Mouse (Mus musculus) forebrain, embryonic 11.5 days (tissue): ENCODE results near the gene Zc3hc1. TPM values are rescaled to one million over a fixed set of nuclear protein-coding genes. Genes with fewer than 3 reads are reported as not detected.
"Not testable (repeated sequence)": the region's sequence is repeated elsewhere in the genome, so short reads cannot be mapped to it uniquely, and the experiment has no call there.

Experiments
- ATAC-seq: fragments of 200-750 bp; cut with Nextera tagmentation; replicated peaks from 2 replicates; pipeline ENCODE4 v1.8.0; 2017; ENCODE audit warnings: moderate TSS enrichment; ENCODE audit not compliant: low FRiP score
- DNase-seq: peaks from one replicate; pipeline ENCODE4 v3.0.0-alpha.2; 2017; ENCODE audit warnings: low spot score
- H3K27ac ChIP-seq: fragments of 300-500 bp; sonication (generic); 2 replicates; pipeline ENCODE4 v1.5.1; 2014; ENCODE audit warnings: low read depth, low read length
- H3K27me3 ChIP-seq: fragments of 300-500 bp; sonication (generic); 2 replicates; pipeline ENCODE4 v1.6.1; 2014; ENCODE audit warnings: mild to moderate bottlenecking, low read length, mixed read lengths; ENCODE audit not compliant: control insufficient read depth, insufficient read depth
- H3K36me3 ChIP-seq: fragments of 300-500 bp; sonication (generic); 2 replicates; pipeline ENCODE4 v1.6.1; 2014; ENCODE audit warnings: mild to moderate bottlenecking, low read length, moderate library complexity, mixed read lengths; ENCODE audit not compliant: control insufficient read depth, insufficient read depth
- H3K4me1 ChIP-seq: fragments of 300-500 bp; sonication (generic); replicated peaks from 2 replicates; pipeline ENCODE4 v1.6.1; 2014; ENCODE audit warnings: low read length, mixed read lengths; ENCODE audit not compliant: control insufficient read depth, insufficient read depth
- H3K4me2 ChIP-seq: fragments of 300-500 bp; sonication (generic); 2 replicates; pipeline ENCODE4 v1.6.1; 2014; ENCODE audit warnings: low read depth, mild to moderate bottlenecking, low read length, moderate library complexity, mixed read lengths; ENCODE audit not compliant: severe bottlenecking
- H3K4me3 ChIP-seq: fragments of 300-500 bp; sonication (generic); 2 replicates; pipeline ENCODE4 v1.5.1; 2014; ENCODE audit warnings: low read depth, low read length
- H3K9ac ChIP-seq: fragments of 300-500 bp; sonication (generic); 2 replicates; pipeline ENCODE4 v1.6.1; 2014; ENCODE audit warnings: low read length
- H3K9me3 ChIP-seq: fragments of 300-500 bp; sonication (generic); 2 replicates; pipeline ENCODE4 v1.6.1; 2016; ENCODE audit warnings: low read length, mixed read lengths; ENCODE audit not compliant: control insufficient read depth
- WGBS: fragments of 180-500 bp; shearing (Covaris S2); extraction: QIAGEN DNeasy Blood & Tissue Kit; methylation state at CpG from one replicate; pipeline ENCODE4 v1.1.7; 2014; 5-methylcytosine and 5-hydroxymethylcytosine counted together
- polyA plus RNA-seq: library from polyadenylated mRNA; unstranded; fragments of >200 nt; fragmentation: Nextera tagmentation; extraction: Ambion mirVana; gene quantifications from 2 replicates; pipeline ENCODE4 v1.2.1, GENCODE M21; 2014

Zc3hc1 gene
- polyA plus RNA-seq, 1 experiment from 2014 or later = 74.0 TPM

DNA sequence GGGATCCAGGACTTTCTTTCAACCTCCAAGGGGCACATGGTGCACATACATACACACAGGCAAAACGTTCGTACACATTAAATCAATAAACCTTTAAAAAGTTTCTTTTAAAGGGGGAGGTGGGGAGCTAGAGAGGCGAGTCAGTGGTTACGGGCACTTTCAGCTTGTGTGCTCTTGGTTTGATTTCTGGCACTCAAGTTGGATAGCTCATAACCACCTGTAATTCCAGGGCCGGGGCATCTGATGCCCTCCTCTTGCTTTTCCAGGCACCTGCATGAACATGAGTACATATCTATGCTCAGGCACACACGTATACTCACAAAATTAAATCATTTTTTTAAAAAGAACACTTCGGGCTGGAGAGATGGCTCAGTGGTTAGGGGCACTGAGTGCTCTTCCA, 1.2 kb upstream of the Zc3hc1 start:
- H3K9me3 ChIP-seq = no peaks in the 10 kb centered on the region
- no peaks in the 10 kb centered on the region for H3K36me3 ChIP-seq
- ATAC-seq = no peak
- DNase-seq = no peak
- WGBS = 91% methylated on average over 7 of the region's 7 CpGs
- H3K27me3 ChIP-seq = no peaks in the 10 kb centered on the region
- no peak overlapping the region for H3K4me2 ChIP-seq
- H3K4me3 ChIP-seq = no peak overlapping the region
- H3K27ac ChIP-seq = no peak overlapping the region
- H3K4me1 ChIP-seq = no peaks in the 10 kb centered on the region
- H3K9ac ChIP-seq = no peak overlapping the region

DNA sequence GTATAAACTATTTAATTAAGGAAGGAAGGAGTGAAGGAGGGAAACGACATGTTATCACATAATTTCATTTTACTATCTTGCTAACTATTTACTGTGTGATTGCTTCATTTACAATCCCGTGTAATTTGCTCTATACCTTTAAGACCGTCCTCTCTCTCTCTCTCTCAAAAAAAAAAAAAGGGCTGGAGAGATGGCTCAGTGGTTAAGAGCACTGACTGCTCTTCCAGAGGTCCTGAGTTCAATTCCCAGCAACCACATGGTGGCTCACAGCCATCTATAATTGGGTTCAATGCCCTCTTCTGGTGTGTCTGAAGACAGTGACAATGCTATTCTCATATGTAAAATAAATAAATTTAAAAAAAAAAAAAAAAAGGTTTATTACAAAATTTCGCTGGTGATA, 557 bp downstream of the Zc3hc1 start:
- Histone ChIP-seq H3K4me3 (peak overlapping the region; percentile 76), H3K4me2 (peak overlapping the region; percentile 43), H3K9ac (peak overlapping the region; percentile 79)
- not testable (repeated sequence) for H3K36me3 ChIP-seq, DNase-seq, ATAC-seq, H3K27me3 ChIP-seq, H3K27ac ChIP-seq, H3K4me1 ChIP-seq, H3K9me3 ChIP-seq
- 30% methylated on average over 4 of the region's 4 CpGs for WGBS

DNA sequence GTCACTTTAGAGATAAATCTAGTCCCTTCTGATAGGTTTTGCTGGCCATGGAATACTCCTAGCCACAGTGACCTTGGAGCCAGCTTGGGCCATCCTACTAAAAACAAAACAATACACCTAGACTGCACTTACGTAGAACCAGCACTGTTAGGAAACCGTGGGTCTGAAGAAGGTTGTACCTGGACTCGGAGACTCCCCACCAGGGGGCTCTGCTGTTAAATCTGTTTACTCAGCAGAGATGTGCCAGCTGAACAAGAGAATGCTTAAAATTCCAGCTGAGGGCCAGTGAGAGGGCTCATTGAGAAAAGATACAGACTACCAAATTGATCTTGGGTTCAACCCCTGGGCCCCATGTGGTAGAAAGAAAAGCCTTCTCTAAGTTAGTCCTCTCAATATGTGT, 9.7 kb downstream of the Zc3hc1 start:
- H3K4me3 ChIP-seq = no peak overlapping the region
- WGBS = 66% methylated on average over 3 of the region's 3 CpGs
- H3K36me3 ChIP-seq = no peaks in the 10 kb centered on the region; the same call in 1 of the 2 replicates
- no peak overlapping the region for H3K9ac ChIP-seq
- no peaks in the 10 kb centered on the region for H3K27me3 ChIP-seq
- H3K4me2 ChIP-seq = no peak overlapping the region
- no peak for ATAC-seq
- no peaks in the 10 kb centered on the region for H3K4me1 ChIP-seq
- no peak for DNase-seq
- H3K27ac ChIP-seq = no peak overlapping the region
- H3K9me3 ChIP-seq = no peaks in the 10 kb centered on the region

DNA sequence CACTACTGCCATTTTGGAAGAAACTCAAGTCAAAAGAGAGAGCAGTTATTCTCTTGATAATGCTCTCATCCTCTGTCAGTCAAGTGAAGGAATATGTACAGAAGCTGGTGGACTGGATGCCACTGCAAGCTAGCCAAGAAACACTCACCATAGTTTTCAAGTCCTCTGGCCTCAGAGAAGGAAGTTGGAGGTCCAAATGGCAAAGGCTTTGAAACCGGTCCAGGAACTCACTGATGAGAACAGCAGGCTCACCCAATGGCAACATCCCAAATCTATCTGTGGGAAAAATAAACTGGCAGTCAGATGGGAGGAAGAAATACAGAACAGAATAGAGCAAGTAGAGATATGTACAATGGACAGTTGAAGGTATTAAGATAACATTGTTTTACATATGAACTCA, 15.0 kb downstream of the Zc3hc1 start:
- 97% methylated on average over 1 of the region's 1 CpGs for WGBS
- no peaks in the 10 kb centered on the region for H3K4me1 ChIP-seq
- no peak overlapping the region for H3K4me3 ChIP-seq
- H3K36me3 ChIP-seq = peaks cover 5% of the 10 kb centered on the region; the same call in 1 of the 2 replicates
- H3K9ac ChIP-seq = no peak overlapping the region
- H3K9me3 ChIP-seq = no peaks in the 10 kb centered on the region
- ATAC-seq (no peak), DNase-seq (no peak)
- no peaks in the 10 kb centered on the region for H3K27me3 ChIP-seq
- H3K4me2 ChIP-seq = no peak overlapping the region
- H3K27ac ChIP-seq = no peak overlapping the region

DNA sequence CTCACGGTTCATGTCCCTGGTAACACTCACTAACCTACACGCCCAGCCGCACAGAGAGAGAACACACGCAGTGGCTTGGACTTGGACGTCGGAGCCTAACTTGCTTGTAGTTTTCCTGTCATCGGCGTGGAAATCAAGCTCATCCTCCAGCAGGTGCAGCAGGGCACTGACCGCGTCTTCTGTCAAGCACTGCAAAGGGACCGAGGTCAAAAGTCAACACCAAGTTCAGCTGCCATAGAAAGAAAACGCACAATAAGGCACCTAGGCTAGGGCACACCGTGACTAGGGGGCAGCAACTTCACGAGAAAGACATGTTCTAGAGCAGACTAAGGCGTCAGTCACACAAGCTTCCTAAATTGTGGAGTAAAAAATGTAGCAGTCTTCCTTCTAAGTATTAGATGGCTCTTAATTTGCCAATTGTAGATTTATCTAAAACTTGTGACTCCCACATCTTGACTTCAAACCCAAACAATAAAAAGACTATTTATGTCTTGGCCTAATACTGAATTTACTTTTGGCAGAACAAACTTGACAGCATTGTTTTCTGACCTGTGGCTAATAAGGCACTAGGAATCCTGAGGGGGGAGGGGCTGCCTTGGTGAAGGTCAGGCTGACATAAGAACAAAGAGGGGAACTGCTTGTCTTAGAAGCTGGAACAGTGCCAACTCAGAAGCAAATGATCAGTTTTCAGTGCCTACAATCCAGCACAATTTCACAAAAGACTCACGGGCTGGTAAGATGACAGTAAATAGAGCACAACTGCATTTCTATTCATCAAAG, 15.9 kb downstream of the Zc3hc1 start:
- no peak overlapping the region for H3K4me3 ChIP-seq
- DNase-seq (no peak), ATAC-seq (no peak)
- no peaks in the 10 kb centered on the region for H3K4me1 ChIP-seq
- H3K9me3 ChIP-seq = no peaks in the 10 kb centered on the region
- H3K27me3 ChIP-seq = no peaks in the 10 kb centered on the region
- WGBS = 91% methylated on average over 16 of the region's 16 CpGs
- peaks cover 5% of the 10 kb centered on the region; the same call in 1 of the 2 replicates for H3K36me3 ChIP-seq
- no peak overlapping the region for H3K9ac ChIP-seq
- H3K4me2 ChIP-seq = no peak overlapping the region
- H3K27ac ChIP-seq = no peak overlapping the region

DNA sequence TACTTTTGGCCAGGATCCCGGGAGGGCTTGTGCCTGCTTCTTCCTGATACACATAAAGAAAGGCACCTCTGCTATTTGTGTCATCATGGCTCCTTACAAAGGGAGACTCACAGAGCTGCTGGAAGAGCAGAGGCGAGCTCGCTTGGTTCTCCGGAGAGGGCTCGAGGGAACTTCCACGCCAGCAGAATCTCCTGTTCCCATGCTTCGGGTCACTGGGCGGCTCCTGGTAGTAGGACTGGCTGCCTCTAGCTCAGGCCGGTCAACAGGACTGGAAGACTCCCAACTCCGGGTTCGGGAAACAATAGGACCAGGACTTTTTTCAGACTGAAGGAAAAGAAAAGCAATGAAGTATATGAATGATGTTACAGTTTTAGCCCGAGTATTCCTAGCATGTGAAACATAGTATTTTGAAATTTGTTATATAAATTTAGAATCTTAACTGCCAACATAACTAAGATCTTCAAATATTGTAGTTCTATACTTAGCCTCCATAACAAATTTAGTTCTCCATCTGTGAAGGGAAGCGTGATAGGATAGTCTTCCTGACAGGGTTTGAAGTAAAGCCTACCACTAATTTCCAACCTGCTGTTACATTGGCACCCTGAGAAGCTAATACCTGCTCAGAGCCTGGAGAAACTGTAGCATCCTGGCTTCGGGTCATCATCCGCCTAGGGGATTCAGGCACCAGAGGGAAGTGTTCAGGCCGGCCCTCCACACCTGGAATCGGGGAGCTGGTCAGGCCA, 18.0 kb downstream of the Zc3hc1 start:
- DNase-seq (no peak), ATAC-seq (no peak)
- H3K9ac ChIP-seq = no peak overlapping the region
- no peak overlapping the region for H3K27ac ChIP-seq
- peaks cover 5% of the 10 kb centered on the region; the same call in 1 of the 2 replicates for H3K36me3 ChIP-seq
- no peaks in the 10 kb centered on the region for H3K4me1 ChIP-seq
- H3K4me3 ChIP-seq = no peak overlapping the region
- no peaks in the 10 kb centered on the region for H3K9me3 ChIP-seq
- WGBS = 94% methylated on average over 17 of the region's 17 CpGs
- H3K4me2 ChIP-seq = no peak overlapping the region
- H3K27me3 ChIP-seq = no peaks in the 10 kb centered on the region

DNA sequence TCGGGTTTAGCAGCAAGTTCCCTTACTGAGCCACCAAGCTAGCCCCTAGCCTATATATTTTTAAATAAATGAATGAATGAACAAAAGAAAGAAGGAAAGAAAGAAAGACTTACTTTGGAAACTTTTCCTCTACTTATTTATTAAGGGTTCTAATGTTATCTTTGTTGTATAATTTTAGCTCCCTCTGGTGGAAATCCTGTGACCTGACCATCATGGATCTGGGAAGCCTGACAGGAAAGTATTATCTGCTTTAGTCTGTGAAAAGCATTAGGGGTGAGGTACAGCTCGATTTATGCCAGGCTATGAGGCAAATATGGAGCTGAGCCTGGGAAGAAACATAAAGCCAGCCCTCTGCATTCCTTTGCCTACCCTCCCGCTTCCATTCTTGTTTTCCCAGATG, 21.5 kb downstream of the Zc3hc1 start:
- ATAC-seq (no peak), DNase-seq (no peak)
- H3K27me3 ChIP-seq = no peaks in the 10 kb centered on the region
- no peak overlapping the region for H3K4me2 ChIP-seq
- no peak overlapping the region for H3K9ac ChIP-seq
- H3K36me3 ChIP-seq = peaks cover 5% of the 10 kb centered on the region; the same call in 1 of the 2 replicates
- WGBS = 87% methylated on average over 3 of the region's 3 CpGs
- H3K9me3 ChIP-seq = no peaks in the 10 kb centered on the region
- H3K4me1 ChIP-seq = no peaks in the 10 kb centered on the region
- H3K27ac ChIP-seq = no peak overlapping the region
- H3K4me3 ChIP-seq = no peak overlapping the region

DNA sequence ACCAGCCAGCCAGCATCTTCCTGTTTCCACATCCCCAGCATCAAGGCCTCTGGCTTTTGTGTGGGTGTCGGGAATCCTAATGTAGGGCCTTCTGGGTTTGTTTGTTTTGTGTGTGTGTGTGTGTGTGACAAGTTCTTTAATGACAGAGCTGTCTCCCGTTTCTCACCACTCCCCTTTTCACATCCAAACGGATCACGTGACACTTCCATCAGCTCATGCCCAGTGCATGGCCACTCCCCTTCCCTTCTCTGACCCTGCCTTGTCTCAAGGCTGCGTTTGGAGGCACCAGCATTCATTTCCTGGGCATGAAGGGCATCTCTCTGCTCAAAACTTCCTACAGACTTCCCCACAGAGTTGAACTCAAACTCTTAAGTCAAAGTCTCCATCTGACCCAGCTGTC, 27.0 kb downstream of the Zc3hc1 start:
- Histone ChIP-seq H3K27me3 (no peaks in the 10 kb centered on the region), H3K4me1 (no peaks in the 10 kb centered on the region), H3K27ac (no peak overlapping the region), H3K4me3 (no peak overlapping the region), H3K36me3 (peaks cover 5% of the 10 kb centered on the region; the same call in 1 of the 2 replicates), H3K4me2 (no peak overlapping the region), H3K9me3 (no peaks in the 10 kb centered on the region), H3K9ac (no peak overlapping the region)
- DNase-seq = no peak
- 65% methylated on average over 5 of the region's 5 CpGs for WGBS
- no peak for ATAC-seq
